Mouse (Mus musculus): Measurements from ENCODE around the gene Gm20388.

DNA sequence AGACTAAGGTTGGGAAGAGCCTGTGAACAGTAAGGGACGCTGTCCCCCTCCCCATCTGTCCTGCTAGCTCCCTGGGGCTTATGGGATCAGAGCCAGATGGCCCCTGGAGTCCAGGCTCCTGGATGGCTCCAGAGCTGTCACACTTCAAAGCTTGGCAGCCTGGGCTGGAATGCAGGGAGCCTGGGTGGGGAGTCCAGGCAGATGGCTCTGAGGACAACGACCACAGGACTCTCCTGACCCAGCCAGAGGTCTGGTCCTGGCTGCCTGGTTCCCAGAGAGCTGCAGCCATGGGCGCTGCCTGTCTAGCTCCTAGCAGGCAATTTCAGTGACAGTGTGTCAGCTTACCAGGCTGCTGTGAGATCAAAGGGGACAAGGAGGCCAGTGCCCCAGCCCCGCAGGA is 984.4 kb downstream of the Gm20388 start:
- TF ChIP-seq CTCF (IDR thresholded peaks at IDR 0.05; ENCODE audit: low read depth, low read length) (no peak), GATA1 (IDR thresholded peaks at IDR 0.05; ENCODE audit: borderline replicate concordance, low read length) (no peak), TAL1 (conservative IDR thresholded peaks at IDR 0.05; ENCODE audit: low read depth, low read length) (no peak)

Data from G1E (cell line).